Mouse (Mus musculus): Measurements from ENCODE around the gene Gm21788. TPM values are rescaled to one million over a fixed set of nuclear protein-coding genes. Genes with fewer than 3 reads are reported as not detected.

Gm21788 gene
- not detected for polyA plus RNA-seq (2015; fragmentation: Illumina TruSeq; extraction: RNeasy Lipid Tissue Mini Kit (QIAGEN cat#74804); ENCODE audit: low read depth, low replicate concordance)

DNA sequence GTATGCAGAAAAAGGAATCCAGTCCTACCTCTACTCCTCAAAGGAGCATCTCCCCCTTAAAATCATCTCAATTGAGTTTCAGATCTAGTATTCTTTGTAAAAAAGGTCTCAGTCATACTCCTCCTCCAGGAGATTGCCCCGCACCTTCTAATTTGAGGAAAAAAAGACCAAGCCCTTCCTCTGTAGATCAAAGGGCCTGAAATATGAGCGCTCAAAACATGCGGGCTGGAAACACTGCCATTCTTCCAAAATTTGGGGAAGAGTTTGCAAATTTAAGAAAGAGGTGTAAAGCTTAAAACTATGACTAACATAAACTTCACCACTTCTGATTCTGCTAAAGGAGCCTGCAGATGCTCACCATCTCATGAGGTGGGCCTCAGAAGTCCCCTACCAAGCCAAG, at the start of gene Gm21788:
Gene Gm21788, plus strand, starts transcription at position 301 of the 400 bp plus-strand sequence.

Other genes with a start within 250 kb of the Gm21788 start
- gene Gm21244, start 235.7 kb upstream of the Gm21788 start, polyA plus RNA-seq (2015; fragmentation: Illumina TruSeq; extraction: RNeasy Lipid Tissue Mini Kit (QIAGEN cat#74804); ENCODE audit: low read depth, low replicate concordance): not detected
- gene Gm28998, start 151.2 kb upstream of the Gm21788 start, polyA plus RNA-seq (2015; fragmentation: Illumina TruSeq; extraction: RNeasy Lipid Tissue Mini Kit (QIAGEN cat#74804); ENCODE audit: low read depth, low replicate concordance): not detected
- not detected for gene Gm20826, start 233.5 kb downstream of the Gm21788 start, polyA plus RNA-seq (2015; fragmentation: Illumina TruSeq; extraction: RNeasy Lipid Tissue Mini Kit (QIAGEN cat#74804); ENCODE audit: low read depth, low replicate concordance)

All from brain, adult 10 weeks (tissue).